Mouse (Mus musculus) CD4-positive, CD25-positive, alpha-beta regulatory T cell, adult 2 months (primary cell): ENCODE measurements around the gene Fes.

Experiments used
- DNase-seq: peaks from one replicate; pipeline ENCODE4 v3.0.0-alpha.2; 2012; ENCODE audit warnings: low read depth, low spot score

The Fes gene

DNA sequence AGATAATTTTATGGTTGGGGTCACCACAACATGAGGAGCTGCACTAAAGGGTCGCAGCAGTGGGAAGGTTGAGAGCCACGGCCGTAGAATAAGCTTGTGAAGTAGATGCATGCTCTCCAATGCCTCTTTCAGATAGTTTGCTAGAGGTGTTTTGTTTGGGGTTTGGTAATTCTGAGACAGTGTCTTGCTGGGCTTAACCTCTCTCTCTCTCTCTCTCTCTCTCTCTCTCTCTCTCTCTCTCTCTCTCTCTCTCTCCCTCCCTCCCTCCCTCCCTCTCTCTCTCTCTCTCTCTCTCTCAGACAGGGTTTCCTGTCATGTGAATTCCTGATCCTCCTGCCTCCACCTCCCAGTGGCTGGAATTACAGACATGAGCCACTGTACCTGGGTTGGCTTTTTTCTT is 13.0 kb downstream of the Fes start:
- no peak for DNase-seq

DNA sequence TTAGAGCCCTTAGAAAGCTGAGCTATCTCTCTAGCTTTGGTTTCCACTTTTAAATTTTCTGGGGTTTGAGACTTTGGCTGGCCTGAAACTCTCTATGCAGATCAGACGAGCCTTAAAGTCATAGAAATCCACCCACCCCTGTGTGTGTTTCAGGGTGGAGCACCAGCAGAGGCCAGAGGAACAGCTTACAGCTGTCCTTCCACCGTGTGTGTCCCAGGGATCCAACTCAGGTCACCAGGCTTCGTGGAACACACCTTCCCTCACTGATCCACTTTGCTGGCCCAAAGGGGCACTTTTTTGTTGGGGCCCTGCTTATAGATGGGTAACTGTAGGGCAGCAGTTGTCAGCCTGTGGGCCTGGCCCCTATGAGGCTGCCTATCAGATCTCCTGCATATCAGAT is 13.5 kb downstream of the Fes start:
- no peak for DNase-seq

DNA sequence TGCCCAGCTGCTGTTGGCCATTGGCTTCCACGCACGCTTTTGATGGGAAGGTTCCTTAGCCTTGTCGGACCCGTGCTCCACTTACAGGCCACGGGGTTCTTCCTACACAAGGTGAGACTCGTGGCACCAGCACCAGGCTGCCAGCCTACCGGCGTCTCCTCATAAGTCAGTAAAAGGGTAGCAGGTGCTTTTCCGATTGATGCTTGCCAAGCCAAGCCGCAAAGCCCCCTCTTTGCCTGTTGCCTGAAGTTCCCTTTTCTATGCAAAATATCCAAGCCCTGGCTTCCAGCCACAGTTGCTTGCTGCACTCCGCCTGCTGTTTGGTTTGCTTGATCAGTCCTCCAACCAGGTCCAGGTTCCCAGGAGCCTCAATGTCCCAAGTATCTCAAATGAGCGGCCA is 13.9 kb downstream of the Fes start:
- DNase-seq = no peak

DNA sequence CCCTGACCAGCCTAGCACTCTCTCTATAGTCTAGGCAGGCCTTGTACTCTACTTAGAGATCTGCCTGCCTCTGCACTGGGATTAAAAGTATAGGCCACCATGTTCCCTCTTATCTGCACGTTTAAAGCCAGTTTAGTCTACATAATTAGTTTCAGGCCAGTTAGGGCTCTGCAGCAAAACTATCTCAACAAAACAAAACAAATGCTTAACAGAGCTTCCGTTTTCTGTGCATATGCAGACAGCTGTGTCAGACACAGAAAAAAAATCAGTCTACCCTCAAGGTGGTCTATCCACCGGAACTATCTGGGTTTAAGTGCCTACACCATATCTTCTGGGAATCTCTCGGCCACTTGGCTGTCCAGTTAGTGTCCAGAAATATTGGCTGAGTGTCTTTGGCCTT is 14.4 kb downstream of the Fes start:
- DNase-seq = no peak

DNA sequence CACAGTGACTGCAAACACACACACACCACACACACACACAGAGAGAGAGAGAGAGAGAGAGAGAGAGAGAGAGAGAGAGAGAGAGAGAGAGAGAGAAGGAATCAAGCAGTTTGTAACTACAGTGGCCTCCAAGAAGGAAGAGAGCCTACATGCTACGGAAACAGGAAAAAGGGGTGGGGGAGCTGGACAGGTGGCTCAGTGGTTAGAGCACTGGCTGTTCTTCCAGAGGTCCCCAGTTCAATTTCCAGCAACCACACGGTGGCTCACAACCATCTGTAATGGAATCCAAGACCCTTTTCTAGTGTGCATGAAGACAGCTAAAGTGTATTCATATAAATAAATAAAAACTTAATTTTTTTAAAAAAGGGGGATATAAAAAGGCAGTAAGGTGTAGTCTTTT is 15.1 kb downstream of the Fes start:
- no peak for DNase-seq

DNA sequence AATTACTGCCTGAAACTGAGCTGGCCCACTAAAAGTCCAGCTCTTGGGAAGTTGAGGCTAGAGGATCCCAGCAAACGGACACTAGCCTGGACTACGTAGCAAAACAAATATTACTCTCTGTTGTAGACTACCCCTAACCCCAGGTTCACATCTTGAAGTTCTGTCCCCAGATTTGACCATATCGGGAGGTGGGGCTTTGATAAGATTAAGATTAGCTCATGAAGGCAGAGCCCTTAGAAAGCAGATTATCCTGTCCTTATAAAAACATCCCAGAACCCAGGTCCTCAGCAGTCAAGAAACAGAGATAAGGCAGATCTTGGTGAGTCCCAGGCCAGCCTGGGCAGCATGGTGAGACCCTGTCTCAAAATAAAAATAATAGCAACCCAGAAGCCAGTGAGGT is 15.6 kb downstream of the Fes start:
- DNase-seq = no peak

DNA sequence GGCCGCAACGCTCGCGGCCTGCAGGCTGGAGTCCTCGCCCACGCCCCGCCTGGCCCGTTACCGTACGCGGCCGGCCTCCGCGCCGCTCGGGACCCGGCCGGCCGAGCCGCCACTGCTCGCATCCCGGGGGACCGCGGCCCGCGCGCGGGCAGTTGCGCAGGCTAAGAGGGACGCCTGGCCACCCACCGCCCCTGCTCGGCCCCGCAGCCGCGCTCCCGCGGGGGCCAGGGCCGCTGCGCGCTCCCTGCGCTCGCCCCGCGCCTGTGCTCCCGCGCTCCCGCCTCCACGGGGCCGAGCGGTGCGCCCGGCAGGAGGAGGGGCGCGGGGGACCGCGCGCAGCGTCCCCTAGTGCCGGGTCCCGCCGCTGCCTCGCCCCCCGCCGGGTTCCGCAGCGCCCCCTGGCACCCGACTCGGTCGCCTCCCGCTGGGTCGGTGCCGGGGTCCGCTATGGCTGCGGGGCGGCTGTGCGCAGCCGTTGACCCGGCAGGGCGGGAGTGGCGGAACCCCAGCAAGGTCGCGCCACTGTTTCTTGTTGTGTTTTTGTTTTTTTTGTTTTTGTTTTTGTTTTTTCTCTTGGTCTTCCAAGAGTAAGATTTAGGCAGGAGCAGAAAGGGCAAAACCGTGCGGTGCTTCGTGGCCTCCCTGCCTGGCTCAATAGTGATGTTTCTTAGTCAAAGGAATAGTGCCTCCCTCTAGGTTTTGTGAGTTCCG is 16.6 kb downstream of the Fes start, which contains the start of gene Man2a2:
TSS of gene Man2a2 (minus strand) at position 335 of the 711 bp plus-strand sequence.
- peak; percentile 86 for DNase-seq

DNA sequence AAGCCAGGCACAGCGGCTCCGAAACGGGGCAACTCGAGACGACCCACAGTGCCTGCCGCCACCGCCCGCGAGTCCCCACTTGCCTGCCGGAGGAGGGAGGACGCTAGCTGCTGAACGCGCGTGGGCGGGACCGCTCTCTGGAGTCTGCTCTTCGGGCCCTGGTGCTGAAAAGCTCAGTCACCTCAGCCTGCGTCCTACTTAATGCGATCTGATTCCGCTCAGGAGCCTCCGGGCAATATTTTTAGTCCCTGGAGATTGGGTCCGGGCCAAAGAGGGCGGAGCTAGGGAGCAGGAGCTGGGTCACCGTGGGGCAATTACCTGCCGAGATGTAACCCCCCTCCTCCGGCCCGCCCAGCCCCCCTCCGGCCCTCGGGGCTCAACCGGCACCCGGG is 17.1 kb downstream of the Fes start:
- DNase-seq = peak; percentile 94

DNA sequence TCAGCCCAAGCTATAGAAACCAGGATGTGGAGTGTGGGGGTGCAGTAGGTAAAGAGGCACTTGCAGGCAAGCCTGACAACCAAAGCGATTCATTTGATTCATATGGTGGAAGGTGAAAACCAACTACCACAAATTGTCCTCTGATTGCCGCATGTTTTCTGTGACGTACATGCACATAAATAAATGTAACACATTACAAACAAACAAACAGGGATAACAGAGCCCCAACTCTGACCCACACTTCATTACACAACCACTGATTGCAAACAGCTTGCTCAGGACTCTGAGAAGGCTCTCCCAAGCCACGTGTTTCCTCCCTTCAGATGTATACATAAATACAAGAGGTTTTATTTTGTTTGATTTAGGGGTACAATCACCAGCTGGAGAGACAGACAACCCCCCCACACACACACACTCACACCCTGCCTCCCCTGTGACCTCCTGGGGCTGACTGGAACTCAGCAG is 17.7 kb downstream of the Fes start:
- peak; percentile 55 for DNase-seq

DNA sequence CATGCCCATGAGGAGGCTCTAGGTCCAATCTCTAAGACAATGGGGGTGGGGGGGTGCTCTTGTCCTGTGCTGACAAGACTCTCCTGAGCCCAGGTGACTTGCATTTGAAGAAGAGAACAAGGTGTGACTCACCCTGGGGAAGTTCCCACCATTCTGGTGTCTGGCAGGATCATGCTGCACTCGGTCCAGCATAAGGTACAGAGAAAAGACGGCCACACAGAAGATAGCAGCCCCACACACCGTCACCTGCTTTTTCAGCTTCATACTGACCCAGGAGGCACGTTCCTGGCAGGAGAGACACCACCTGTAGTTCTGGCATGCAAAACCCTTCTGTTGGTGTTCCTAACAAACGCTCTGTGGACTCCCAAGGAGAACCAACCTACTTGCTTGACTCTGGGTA is 18.3 kb downstream of the Fes start:
- peak; percentile 52 for DNase-seq

DNA sequence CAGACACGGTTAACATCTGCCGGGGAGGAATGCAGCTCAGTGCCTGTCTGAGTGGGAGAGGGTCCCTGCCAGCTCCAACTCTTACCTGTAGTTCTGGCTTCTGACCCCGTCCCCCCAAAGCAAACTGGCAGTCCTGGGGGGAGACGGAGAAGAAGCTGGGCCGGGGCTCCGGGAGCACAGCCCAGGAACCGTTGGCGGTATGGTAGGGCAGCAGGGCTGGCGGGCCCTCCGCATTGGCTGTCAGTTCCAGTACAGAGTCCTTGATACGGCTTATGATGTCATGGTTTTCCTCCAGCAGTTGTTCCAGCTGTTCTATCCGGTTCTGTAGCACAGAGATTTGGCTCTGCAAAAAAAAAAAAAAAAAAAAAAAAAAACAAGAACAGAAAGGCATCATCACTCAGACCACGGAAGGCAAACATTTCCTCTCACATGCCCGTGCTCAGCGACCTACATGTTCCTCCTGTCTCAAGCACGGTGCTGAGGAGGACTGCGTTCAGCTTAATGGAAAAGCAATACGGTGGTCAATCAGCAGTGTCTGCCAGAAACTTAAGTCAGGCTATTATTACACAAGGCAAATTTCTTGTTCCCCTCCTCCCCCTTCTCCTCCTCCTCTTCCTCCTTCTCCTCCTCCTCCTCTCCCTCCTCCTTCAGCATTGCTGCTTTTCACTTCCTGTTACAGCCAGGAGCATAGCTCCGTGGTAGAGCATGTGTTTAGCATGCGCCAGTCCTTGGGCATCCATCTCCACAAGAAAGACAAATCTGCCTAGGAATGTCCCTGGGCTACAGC is 18.9 kb downstream of the Fes start:
- peak; percentile 71 for DNase-seq

DNA sequence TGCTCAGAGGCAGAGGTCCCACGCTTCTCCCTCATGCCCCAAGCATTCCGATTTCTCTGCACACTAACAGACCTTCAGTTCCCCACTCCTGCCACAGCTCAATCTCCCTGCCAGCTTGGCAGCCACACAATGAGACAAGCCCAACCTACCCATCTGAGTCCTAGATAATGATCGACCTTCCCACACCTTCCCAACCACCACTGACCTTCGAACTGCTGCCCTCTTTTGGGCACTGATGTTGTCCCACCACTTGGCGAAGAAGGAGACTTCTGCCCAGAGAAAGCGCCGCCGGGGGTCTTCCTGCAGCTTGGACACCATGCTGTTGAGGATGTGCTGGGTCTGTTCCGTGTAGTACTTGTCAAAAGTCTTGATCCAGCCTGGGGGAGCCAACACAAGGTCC is 19.7 kb downstream of the Fes start:
- DNase-seq = no peak

DNA sequence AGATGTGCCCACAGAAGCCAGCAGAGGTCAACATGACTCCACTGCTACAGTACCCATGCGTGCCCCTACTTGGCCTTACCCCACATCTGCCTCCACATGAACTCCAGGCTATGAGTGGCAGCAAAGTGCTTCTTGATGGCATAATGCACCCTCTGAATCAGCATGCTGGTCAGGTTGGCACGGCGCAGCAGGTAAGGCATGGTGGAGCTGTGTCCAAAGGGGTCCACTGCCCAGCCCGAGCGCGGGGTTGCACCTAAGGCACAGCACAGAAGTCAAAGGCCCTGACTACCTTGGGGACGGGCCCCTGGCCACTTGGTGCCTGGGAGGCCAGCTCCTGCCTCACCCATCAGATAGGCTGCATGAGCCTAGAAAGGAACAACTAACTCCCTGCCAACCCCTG is 20.5 kb downstream of the Fes start:
- no peak for DNase-seq

DNA sequence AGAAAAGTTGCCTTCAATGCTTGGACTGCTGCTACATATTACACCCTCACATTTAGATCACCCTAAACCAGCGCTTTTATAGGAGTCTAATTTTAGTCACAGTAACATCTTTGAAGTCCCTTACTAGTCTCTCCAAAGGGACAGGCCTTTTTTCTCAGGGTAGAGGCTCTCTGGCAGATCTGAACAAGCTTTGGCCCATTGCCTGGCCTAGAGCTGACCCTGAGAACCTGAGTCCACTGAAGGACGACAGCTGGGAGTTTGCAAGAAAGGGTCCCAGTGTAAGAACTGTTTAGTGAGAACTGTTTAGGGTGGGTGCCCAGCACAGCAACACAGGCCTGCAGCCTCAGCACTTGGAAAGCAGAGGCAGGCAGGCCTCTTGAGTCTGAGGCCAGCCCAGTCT is 22.0 kb downstream of the Fes start:
- DNase-seq = no peak

DNA sequence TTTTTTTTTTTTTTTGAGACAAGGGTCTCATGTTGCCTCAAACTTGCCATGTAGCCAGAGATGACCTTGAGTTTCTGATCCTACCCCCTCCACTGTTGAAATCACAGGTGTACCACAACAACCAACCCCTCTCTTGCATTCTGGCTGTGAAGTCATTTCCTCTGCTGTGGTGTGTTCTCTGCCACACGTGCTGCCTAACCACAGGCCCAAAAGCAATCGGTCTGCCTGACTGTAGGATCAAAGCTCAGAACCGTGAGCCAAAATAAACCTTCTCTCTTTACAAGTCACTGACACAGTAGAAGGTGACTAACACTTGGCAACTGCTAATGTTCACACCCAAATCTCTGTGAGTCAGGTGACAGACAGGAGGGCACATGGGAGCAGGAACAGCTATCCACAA is 27.3 kb downstream of the Fes start:
- DNase-seq = no peak

DNA sequence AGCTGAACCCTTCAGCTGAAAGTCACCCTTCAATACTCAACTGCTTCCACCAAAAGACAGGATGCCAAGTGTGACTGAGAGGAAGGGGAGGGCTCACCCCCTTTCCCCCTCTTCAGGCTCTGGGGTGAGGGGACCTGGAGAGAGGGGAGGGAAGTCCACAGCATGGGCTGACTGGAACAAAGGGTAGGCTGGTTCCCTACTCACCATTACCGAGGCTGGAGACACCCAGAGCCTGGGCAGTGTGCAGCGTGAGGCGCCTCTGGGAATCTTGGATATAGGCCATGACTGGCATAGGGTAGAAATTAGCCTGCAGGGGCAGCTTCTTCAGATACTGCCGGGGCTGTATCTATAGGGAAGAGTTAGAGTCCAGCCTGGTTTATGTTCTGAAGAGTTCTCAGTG is 29.7 kb downstream of the Fes start:
- DNase-seq = no peak

DNA sequence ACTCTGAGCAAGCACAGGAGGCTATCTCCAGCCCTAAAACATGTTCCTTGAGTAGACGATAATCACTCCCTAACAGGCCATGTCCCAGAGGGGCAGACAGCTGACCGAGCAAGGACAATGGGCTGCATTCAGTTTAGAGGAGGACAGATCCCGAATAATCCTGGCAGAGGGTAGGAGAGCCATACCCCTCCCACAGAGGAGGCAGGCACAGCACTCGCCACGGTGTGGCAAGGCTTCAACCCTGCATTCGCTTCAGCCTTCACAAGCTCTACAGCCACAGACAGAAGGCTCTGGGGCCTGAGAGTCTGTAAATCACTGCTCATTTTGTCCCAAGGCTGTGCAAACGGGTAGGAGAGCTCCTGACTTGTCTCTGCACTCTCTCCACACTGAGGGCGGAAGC is 30.6 kb downstream of the Fes start:
- DNase-seq = no peak

DNA sequence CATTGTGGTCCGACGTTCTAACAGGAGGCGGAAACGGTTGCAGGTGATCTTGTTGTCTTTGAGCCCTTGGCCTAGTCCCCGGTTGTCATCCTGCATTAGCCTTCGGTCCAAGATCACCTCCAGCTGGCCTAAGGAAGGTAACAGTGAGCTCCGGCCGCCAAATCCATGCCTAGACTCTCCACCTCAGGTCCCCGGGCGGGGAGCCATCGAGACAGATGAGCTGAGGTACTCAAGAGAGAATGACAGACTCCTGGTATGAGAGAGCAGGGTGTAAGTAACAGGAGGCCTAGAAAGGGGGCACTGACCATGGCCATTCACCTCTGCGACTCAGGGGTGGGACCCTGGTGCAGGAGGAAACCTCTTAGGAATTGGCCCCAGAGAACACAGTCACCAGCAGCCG is 31.4 kb downstream of the Fes start:
- DNase-seq = no peak

DNA sequence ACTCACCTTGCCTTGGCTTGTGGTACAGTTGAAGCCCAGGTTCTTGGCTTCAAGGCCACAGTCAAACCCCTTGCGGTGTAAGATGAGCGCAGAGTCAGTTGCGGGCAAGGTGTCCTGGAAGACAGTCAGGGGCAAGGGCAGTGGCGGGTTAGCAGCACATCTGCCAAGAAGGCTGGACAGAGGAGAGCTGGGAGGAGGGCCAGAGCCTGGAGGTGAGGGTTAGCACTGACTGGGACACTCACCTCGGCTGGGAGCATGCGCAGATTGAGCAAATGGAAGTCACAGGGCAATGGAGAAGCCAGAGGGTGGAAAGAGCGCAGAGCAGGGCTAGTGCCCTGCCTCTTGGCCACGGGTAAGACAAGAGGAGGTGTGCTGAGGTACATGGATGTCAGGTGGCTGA is 34.8 kb downstream of the Fes start:
- no peak for DNase-seq

DNA sequence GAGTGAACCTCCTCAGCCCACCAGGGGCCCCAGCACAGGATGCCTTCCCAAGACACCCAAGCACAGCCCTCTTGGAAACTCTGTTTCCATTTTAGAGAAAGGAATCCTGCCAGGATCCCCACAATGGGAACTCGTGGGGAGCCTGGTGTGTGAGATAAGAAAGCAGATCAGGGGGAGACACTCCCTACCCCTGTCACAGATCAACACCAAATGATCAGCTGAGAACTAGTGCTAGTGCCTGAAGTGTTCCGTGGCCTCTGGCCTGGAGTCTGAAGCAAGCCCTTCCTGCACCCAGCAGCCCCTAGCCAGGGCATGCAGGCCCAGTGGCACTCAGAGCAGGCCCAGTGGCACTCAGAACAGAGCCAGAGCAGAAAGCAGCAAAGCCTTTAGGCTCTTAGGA is 36.9 kb downstream of the Fes start:
- DNase-seq = no peak

DNA sequence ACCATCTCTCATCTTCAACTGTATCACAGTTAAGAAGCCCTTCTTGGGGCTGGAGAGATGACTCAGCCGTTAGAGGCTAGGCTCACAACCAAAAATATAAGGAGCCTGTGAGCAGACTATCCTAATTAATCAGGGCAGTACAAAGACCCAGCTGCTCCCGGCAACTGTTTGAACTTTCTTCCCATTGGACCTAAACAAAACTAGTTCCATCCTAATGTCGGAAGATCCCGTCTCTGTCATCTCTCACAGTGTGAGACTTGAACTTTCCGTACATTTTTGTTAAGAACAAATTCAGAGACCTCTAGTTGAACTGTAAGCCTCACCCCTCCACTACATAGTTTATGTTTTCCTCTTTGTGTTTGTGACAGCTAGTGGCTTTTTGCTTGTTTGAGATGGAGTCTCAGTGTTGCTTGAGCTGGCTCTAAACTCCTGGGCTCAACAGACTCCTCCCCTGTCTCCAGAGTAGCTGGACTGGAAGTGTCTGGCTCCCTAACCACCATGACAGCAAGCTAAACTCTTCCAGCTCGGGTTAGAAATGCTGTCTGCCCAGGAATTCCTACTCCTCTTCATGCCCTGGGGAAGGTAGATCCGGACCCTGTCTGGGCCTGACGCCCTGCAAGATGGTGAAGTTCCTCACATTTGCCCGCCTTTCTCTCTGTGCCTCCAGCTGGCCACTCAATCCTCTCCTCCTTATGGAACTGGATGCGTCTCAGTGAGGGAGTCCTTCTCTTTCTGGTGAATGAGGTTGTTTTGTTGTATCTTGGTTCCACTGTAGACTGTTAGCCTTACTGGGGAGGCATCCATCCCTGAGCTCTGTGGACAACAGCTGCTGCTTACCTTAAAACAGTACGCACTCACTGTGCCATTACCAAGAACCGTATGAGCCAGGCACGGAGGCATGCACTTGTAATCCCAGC is 39.8 kb downstream of the Fes start:
- DNase-seq = no peak

DNA sequence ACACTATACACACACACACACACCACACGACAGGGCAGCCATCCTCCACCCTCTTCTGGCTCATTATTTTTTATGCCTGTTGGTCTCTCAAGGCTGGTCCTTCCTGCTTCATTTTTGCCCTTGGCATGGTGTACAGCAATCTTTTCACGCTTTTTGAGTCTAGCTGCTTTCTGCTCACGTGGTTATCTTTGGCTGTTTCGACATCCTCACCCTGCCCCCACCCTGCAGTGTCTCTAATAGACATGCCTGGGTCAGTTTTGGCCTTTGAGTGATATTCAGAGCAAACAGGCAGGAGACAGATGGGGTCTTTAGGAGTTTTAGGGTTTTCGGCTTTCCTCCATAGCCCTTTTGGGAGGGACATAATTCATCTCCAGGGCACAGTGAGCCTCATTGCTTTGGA is 40.9 kb downstream of the Fes start:
- DNase-seq = no peak
